In the genomic region with DNA sequence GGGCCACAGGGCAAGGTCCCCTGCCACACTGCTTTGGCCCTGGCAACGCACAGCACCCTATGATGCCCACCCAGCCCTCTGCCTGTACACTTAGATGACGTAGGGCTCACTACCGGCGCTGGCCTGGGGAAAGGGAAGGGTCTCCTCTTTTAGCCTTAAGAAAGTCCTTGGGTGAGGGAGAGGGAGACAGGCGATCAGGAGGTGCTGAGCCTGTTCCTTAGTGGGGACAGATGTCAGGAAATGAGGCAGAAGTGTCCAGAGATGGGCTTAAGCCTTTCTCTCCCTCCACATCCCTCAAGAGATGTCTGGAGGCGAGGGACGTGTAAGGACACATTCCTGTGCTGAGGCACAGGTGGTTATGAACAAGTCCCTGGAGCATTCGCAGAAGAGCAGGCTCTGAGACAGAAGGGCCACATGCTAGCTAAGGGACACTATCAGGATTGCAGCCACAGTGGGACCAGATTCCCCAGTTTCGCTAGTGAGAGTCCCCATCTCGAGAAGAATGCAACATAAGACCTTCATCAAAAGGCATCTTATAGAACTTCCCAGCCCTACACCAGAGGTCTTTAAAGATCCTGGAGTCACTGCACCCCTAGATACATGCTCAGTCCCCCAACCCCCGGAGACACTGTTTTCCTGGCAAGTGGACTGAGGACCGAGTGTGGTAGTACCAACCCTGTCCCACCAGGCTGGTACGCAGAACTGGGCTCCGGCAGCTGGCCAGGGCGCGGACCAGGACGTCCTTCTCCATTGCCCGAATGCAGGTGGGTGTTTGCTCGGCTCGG, we compare ENCODE assay signal across 8 mouse cellular contexts. TPM values are rescaled to one million over a fixed set of nuclear protein-coding genes. Genes with fewer than 3 reads are reported as not detected.
DNase-seq lines count a peak whose midpoint lies in the region; ATAC-seq and TF ChIP-seq lines count a peak whose summit lies in the region.

No protein-coding gene starts in this region.

- H3K27me3 ChIP-seq in forebrain, embryonic 15.5 days: peaks cover 16% of the 10 kb centered on the region; the same call in 1 of the 2 replicates
- H3K27me3 ChIP-seq in liver, embryonic 11.5 days (replicated peaks; ENCODE audit: control insufficient read depth, insufficient read depth, low read length): peaks cover 26% of the 10 kb centered on the region
- H3K27me3 ChIP-seq in stomach, embryonic 15.5 days (replicated peaks): peaks cover 15% of the 10 kb centered on the region

- TF ChIP-seq CTCF in bone marrow macrophage, adult 2 months (IDR thresholded peaks at IDR 0.05; ENCODE audit: low read depth, low read length): no peak

- ATAC-seq in forebrain, embryonic 15.5 days (replicated peaks): peak; percentile 2; the same call in 1 of the 2 replicates
- no peak for ATAC-seq in liver, embryonic 11.5 days (replicated peaks; ENCODE audit: low FRiP score)
- no peak for ATAC-seq in stomach, embryonic 15.5 days (ENCODE audit: insufficient read depth, low FRiP score, low read depth)

- H3K9me3 ChIP-seq in forebrain, embryonic 15.5 days: no peaks in the 10 kb centered on the region
- no peaks in the 10 kb centered on the region for H3K9me3 ChIP-seq in liver, embryonic 11.5 days (ENCODE audit: control insufficient read depth, low read length)
- H3K9me3 ChIP-seq in stomach, embryonic 15.5 days: no peaks in the 10 kb centered on the region

- no peak for TF ChIP-seq POLR2A in bone marrow macrophage, adult 2 months (IDR thresholded peaks at IDR 0.05; ENCODE audit: borderline replicate concordance, low read depth, low read length)

- peaks cover 2% of the 10 kb centered on the region; the same call in 1 of the 2 replicates for H3K4me1 ChIP-seq in bone marrow macrophage, adult 2 months (ENCODE audit: control insufficient read depth, insufficient read depth, low read length)
- peaks cover 16% of the 10 kb centered on the region for H3K4me1 ChIP-seq in forebrain, embryonic 15.5 days
- H3K4me1 ChIP-seq in liver, embryonic 11.5 days (replicated peaks; ENCODE audit: control insufficient read depth, insufficient read depth, low read length): peaks cover 9% of the 10 kb centered on the region; the same call in 1 of the 2 replicates
- peaks cover 13% of the 10 kb centered on the region for H3K4me1 ChIP-seq in stomach, embryonic 15.5 days

- H3K4me3 ChIP-seq in bone marrow macrophage, adult 2 months (ENCODE audit: insufficient read depth, low read length): peak overlapping the region; percentile 80
- peak overlapping the region; percentile 54 for H3K4me3 ChIP-seq in forebrain, embryonic 15.5 days
- H3K4me3 ChIP-seq in liver, embryonic 11.5 days (ENCODE audit: low read depth, low read length): peak overlapping the region; percentile 64
- H3K4me3 ChIP-seq in stomach, embryonic 15.5 days (replicated peaks): peak overlapping the region; percentile 62

- peak overlapping the region; percentile 81 for H3K4me2 ChIP-seq in forebrain, embryonic 15.5 days (replicated peaks)
- peak overlapping the region; percentile 96 for H3K4me2 ChIP-seq in liver, embryonic 11.5 days
- H3K4me2 ChIP-seq in stomach, embryonic 15.5 days: peak overlapping the region; percentile 98

- WGBS in forebrain, embryonic 15.5 days: 38% methylated on average over 20 of the region's 20 CpGs
- 36% methylated on average over 20 of the region's 20 CpGs for WGBS in liver, embryonic 11.5 days
- 35% methylated on average over 20 of the region's 20 CpGs for WGBS in stomach, embryonic 15.5 days

- H3K9ac ChIP-seq in forebrain, embryonic 15.5 days (replicated peaks): peak overlapping the region; percentile 53
- 0 out of 2 replicates have a peak overlapping the region, but pooled peaks have one; percentile 63 for H3K9ac ChIP-seq in liver, embryonic 11.5 days (ENCODE audit: low read depth, low read length)
- H3K9ac ChIP-seq in stomach, embryonic 15.5 days: peak overlapping the region; percentile 56; the same call in 1 of the 2 replicates

- peak; percentile 2 for DNase-seq in kidney, postnatal 10 days
- no peak for DNase-seq in kidney, adult 18-20 months
- DNase-seq in liver, embryonic 11.5 days (ENCODE audit: low spot score): no peak
- DNase-seq in layer of hippocampus, adult 9-11 months: no peak
- no peak for DNase-seq in spleen, adult 18-20 months

- H3K36me3 ChIP-seq in forebrain, embryonic 15.5 days: no peaks in the 10 kb centered on the region
- no peaks in the 10 kb centered on the region for H3K36me3 ChIP-seq in liver, embryonic 11.5 days (ENCODE audit: control insufficient read depth, insufficient read depth, low read length)
- H3K36me3 ChIP-seq in stomach, embryonic 15.5 days: no peaks in the 10 kb centered on the region

- H3K27ac ChIP-seq in bone marrow macrophage, adult 2 months (ENCODE audit: insufficient read depth, low read depth, low read length): no peak overlapping the region
- H3K27ac ChIP-seq in forebrain, embryonic 15.5 days (replicated peaks): no peak overlapping the region
- H3K27ac ChIP-seq in liver, embryonic 11.5 days (ENCODE audit: low read depth, low read length): no peak overlapping the region
- H3K27ac ChIP-seq in stomach, embryonic 15.5 days: peak overlapping the region; percentile 59

RNA-seq across cellular contexts. Expression of a gene that starts 1.3 kb away (rescaled TPM):
- 53.0 and 59.7 TPM in 2 replicates for polyA plus RNA-seq in bone marrow macrophage, adult 2 months (2012; ENCODE audit: insufficient read depth, insufficient read length, missing spikeins)
- polyA plus RNA-seq in forebrain, embryonic 15.5 days (2015; fragmentation: Nextera tagmentation; extraction: Ambion mirVana): 4.4 and 4.6 TPM in 2 replicates
- 4.8 and 5.7 TPM in 2 replicates for polyA plus RNA-seq in liver, embryonic 11.5 days (2014; fragmentation: Nextera tagmentation; extraction: Ambion mirVana)
- polyA plus RNA-seq in stomach, embryonic 15.5 days (2015; fragmentation: Nextera tagmentation; extraction: Ambion mirVana): 20.4 and 29.1 TPM in 2 replicates

RNA-seq across cellular contexts. Expression of a gene that starts 49.3 kb away (rescaled TPM):
- polyA plus RNA-seq in bone marrow macrophage, adult 2 months (2012; ENCODE audit: insufficient read depth, insufficient read length, missing spikeins): 2.9 and 3.3 TPM in 2 replicates
- 0.98 and 1.1 TPM in 2 replicates for polyA plus RNA-seq in forebrain, embryonic 15.5 days (2015; fragmentation: Nextera tagmentation; extraction: Ambion mirVana)
- 0.58 and 0.70 TPM in 2 replicates for polyA plus RNA-seq in liver, embryonic 11.5 days (2014; fragmentation: Nextera tagmentation; extraction: Ambion mirVana)
- polyA plus RNA-seq in stomach, embryonic 15.5 days (2015; fragmentation: Nextera tagmentation; extraction: Ambion mirVana): 2.9 and 3.4 TPM in 2 replicates
